Mouse (Mus musculus): ENCODE data around the gene Nlgn1.
"Not testable (repeated sequence)": the region's sequence is repeated elsewhere in the genome, so short reads cannot be mapped to it uniquely, and the experiment has no call there.

Gene Nlgn1

DNA sequence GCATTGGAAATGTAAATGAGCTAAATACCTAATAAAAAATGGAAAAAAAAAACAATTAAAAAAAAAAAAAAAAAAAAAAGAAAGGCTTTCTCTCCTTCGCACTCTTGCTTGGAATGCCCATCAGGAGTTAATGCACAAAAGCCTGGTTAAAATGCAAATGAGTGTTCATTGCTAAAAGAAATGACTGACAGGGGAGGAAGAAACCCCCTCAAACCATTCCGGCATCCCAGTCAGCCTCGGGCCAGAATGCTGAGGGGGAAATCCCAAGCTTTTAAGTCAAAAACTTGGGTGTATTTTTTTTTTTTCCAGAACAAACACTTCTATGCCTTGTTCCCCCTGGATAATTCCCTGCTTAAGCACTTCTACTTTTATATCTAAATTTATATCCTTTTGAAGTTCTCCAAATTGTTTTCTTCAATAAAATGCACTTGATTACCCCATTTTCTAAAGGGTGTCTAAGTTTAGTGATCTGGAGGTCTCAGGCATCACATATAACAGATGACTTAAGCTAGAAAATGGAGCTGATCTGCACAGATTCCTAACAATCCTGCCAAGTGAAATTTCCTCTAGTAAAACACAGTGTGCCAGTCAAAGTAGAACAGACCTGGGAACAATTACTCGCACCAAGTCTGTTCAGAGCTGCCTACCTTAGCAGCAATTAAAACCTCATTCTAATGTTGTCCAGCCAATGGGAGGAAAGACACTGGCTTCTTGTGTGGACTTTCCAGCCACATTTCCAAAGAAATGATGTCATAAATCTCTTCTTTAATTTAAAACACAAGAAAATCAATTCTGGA is 686.2 kb downstream of the Nlgn1 start:
- no peak for DNase-seq (ENCODE audit: low spot score)

GRCm38 (mm10) chr3:25629198-25629597 is 703.1 kb downstream of the Nlgn1 start:
- no peak for DNase-seq (ENCODE audit: low spot score)

DNA sequence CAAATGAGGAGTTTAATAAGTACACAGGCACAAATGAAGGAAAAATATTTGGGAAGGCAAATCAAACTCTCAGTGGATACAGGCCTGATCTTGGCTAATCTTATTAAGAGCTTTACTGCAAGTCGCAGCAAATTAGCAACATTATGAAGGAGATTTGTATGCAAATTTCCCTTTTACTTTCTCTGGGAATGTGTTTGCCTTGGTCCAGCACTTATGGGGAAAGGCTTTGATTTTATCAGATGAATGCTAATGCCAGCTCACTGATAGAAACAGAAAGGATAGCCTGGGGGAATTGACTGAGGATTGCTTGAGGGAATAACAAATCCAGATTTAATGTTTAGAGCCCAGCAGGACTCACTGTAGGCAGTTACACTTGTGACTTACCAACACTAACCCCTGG is 725.7 kb downstream of the Nlgn1 start:
- no peak for DNase-seq (ENCODE audit: low spot score)

GRCm38 (mm10) chr3:25597513-25597912 is 734.7 kb downstream of the Nlgn1 start:
- DNase-seq (ENCODE audit: low spot score), result no peak

- no peak for DNase-seq (ENCODE audit: low spot score)
Observed at GRCm38 (mm10) chr3:25575526-25575925, 756.7 kb downstream of the Nlgn1 start.

DNA sequence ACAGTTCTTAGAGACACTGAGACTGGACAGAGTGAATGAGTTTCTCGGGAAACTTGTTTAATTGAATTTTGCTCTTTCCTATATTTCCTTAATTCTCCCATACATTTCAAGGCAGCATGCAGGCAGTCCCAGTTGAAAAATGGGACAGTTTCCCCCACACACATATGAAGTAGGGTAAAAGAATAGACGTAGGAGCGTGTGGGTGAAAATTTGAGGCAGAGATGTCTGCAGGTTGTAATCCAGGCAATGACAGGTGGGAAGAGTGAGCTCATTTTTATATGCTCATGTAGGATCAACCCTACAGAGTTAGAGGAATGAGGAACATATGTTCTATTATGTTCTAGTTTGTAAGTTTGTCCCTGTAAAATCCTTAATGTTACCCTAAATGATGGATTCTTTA is 757.4 kb downstream of the Nlgn1 start:
- DNase-seq (ENCODE audit: low spot score), result no peak

DNA sequence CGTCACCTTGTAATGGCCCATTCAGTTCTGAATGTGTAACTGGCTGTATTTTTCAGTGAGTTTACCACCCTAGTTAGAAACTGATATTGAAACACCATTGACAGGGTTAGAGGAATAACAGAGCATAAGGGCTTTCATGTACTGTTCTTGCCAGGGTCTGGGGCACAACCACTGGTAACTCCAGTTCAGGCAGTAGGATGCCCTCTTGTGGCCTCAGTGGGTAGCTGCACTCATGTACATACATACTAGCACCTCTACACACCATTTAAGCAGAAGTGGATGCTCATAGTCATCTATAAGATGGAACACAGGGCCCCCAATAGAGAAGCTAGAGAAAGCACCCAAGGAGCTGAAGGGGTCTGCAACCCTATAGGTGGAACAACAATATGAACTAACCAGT is 773.7 kb downstream of the Nlgn1 start:
- DNase-seq (ENCODE audit: low spot score), result not testable (repeated sequence)

- not testable (repeated sequence) for DNase-seq (ENCODE audit: low spot score)
Observed at GRCm38 (mm10) chr3:25549097-25549496, 783.2 kb downstream of the Nlgn1 start.

DNA sequence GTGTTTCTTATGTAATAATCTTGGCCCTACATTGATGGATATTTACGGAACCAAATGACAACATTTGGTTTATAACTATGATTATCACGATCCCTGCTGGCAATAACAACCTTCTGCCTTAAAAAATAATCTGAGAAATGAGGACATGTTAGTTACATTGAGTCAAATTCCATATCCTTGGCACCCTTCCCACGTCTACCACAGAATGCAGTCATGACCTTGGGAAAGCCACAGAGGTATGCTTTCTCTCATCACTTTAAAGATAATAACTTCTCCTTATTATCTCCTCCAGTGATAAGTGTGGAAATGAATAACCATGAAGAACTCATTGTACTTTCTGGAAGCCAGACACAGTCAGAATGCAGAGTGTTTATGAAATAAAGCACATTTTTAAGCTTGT is 808.0 kb downstream of the Nlgn1 start:
- DNase-seq (ENCODE audit: low spot score), result not testable (repeated sequence)

- DNase-seq (ENCODE audit: low spot score), result no peak
Observed at GRCm38 (mm10) chr3:25463051-25463450, 869.2 kb downstream of the Nlgn1 start.

GRCm38 (mm10) chr3:25456250-25456860 is 875.9 kb downstream of the Nlgn1 start:
- DNase-seq (ENCODE audit: low spot score), result no peak

GRCm38 (mm10) chr3:25452314-25452713 is 879.9 kb downstream of the Nlgn1 start:
- DNase-seq (ENCODE audit: low spot score), result no peak

GRCm38 (mm10) chr3:25450471-25450870 is 881.8 kb downstream of the Nlgn1 start:
- DNase-seq (ENCODE audit: low spot score), result no peak

- DNase-seq (ENCODE audit: low spot score), result no peak
Observed at GRCm38 (mm10) chr3:25449356-25449755, 882.9 kb downstream of the Nlgn1 start.

DNA sequence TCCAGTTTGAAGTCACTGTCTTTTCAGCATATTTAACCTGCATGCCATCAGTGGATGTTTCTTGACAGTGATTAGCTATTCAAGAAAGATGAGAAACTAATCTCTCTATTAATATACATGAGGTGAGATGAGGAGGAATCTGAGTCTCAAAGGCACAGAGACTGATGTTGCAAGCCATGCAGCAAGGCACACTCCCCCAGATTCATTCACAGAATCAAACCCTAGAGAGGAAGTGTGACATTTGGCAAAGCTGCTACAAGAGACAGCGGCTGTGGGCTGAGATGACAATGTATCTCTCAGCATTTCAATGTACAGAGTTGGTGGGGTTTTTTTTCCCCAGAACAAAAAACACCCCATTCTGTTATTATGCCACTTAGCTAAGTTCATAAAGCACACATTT is 885.1 kb downstream of the Nlgn1 start:
- no peak for DNase-seq (ENCODE audit: low spot score)

GRCm38 (mm10) chr3:25443657-25444056 is 888.6 kb downstream of the Nlgn1 start:
- no peak for DNase-seq (ENCODE audit: low spot score)

- no peak for DNase-seq (ENCODE audit: low spot score)
Observed at GRCm38 (mm10) chr3:25442617-25443016, 889.6 kb downstream of the Nlgn1 start.

GRCm38 (mm10) chr3:25426931-25427330 is 905.3 kb downstream of the Nlgn1 start:
- no peak for DNase-seq (ENCODE audit: low spot score)

- no peak for DNase-seq (ENCODE audit: low spot score)
Observed at GRCm38 (mm10) chr3:25412003-25412402, 920.3 kb downstream of the Nlgn1 start.

All from layer of hippocampus, adult 9-10 months (tissue).